Mouse (Mus musculus) megakaryocyte, embryonic 14.5 days (primary cell): ENCODE measurements around the gene Skil.

Experiments used
- FLI1 ChIP-seq: IDR thresholded peaks from 2 replicates; pipeline ENCODE4 v1.6.1; 2012; ENCODE audit warnings: low read length, inconsistent platforms, mixed read lengths
- GATA1 ChIP-seq: IDR thresholded peaks from 3 replicates; pipeline ENCODE4 v1.6.1; 2012; ENCODE audit warnings: mixed read lengths, low read length, inconsistent platforms, borderline replicate concordance

DNA sequence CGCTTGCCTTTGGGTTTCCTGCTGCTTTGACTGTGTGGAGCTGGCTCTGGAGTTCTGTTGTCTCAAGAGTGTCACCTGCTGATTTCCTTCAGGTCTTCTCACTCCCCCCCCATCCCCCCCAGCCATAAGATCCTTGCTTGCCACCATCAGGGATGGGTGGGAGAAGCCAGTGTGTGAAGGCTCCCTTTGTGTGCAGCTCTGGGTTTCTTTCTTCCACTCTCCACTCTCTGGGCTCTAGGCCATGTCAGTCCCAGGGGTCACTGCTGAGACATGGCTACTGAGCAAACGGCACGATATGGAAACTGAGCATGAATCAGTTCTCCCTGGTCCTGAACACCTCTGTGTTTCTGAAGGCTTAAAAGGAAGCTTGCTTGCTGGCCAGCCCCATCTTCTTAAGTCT, 61.3 kb downstream of the Skil start:
- no peak for TF ChIP-seq GATA1
- TF ChIP-seq FLI1, result no peak
